Mouse (Mus musculus): ENCODE measurements around the gene Tnni3k.

Gene Tnni3k

DNA sequence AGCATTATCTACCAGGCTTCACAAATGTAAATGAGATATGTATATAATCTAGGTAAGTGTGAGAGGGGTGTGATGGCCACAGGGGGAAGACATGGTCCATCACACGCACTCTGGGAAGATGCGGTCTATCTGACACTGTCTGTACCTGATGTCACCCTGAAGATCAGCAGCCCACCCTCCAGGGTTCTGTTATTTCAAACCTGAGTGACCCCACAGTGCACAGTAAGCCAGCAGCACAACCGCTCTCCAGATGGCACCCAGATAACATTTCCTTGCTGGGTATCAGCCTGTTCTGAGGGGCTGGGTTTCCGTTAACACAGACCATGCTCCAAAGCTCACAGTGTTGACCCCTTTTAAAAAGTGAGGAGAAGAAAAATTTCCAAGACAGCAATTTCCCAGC is 288.9 kb downstream of the Tnni3k start:
- no peak for DNase-seq (ENCODE audit: low read depth in 2 of 2, low spot score in 2 of 2)

DNA sequence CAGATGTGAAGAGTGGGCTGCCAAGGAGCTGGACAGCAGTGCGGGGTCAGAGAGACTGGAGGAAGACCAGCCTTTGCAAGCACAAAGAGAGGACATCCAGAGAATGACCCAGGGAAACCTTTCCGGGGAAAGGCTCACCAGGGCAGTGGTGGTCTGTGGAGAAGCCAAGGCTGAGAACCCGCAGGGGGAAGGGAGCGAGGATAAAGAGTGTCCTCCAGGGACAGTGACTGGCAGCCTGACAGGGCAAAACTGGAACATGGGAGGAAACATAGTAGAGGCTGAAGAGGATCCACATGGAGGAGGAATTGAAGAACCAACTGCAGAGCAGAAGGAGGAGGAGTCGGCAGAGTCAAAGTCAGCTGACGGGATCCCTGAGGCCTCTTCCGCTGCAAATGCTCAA is 291.1 kb downstream of the Tnni3k start:
- no peak for DNase-seq (ENCODE audit: low read depth in 2 of 2, low spot score in 2 of 2)

DNA sequence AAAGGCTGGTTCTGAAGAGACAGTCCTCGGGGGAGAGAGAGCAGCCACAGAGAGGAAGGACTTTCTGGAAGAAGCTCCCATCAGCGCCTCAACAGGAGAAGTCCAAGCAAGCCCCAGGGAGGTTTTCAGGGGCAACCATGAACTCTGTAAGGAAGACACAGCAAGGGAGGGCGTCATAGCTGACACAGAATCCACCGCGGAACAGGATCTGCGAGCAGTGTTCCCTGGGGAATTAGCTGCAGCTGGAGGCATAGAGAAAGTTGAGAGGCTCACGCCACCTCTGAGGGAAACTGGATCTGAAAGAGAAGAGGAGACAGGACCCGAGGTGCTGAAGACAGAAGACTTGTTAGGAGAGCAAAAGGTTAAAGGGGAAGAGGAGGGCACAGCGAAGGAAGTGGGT is 291.8 kb downstream of the Tnni3k start:
- DNase-seq (ENCODE audit: low read depth in 2 of 2, low spot score in 2 of 2): no peak

DNA sequence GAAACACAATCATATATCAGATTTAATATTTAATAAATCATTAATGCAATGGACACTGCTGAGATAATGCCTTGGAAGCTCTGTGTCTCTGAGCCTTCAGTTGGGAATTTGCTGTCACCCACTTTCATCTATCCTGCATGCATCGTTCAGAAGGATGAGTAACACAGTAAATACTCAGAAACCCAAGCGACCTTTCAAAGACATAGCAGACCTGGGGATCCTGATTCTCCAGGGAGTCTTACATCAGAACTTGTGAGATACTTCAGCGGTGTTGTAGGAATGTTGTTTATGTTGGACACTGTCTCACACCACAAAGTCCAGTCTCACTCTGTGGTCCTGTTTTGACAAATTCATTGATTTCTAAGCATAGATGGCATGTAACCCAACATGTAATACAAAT is 294.1 kb downstream of the Tnni3k start:
- no peak for DNase-seq (ENCODE audit: low read depth in 2 of 2, low spot score in 2 of 2)

DNA sequence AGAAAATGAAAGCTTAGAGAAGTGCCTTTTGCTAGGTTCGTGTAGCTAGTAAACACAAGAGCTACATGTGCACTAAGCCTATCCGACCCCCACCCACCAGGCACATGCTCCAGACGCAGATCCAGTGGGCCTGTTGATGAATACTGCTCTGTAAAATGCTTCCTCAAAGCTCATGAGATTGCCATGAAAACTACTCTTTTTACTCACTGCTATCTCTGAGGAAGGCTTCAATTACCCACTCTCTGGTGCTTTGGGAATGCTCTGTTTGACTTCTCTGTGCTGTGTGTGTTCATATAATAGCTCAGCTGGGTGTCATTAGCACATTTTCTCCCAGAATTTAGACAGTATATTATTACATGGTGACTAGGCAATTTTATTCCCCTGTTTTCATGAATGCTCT is 297.1 kb downstream of the Tnni3k start:
- no peak for DNase-seq (ENCODE audit: low read depth in 2 of 2, low spot score in 2 of 2)

DNA sequence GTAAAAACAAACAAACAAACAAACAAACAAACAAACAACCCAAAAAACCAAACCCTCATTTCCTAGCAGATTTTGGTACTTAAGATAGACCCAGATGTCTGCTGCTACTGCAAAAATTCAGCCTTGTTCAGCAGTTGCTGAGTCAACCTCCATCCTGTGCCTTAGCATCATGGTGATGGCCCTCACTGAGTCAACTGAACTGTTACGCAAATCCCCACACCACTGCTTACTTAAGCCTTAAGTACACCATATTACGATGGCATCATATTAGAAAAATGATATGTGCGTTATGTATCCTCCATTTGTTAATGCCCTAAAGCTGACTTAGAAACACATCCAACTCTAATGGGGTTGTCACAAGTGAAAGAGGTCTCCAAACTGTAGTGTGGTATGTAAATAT is 300.0 kb downstream of the Tnni3k start:
- no peak for DNase-seq (ENCODE audit: low read depth in 2 of 2, low spot score in 2 of 2)

DNA sequence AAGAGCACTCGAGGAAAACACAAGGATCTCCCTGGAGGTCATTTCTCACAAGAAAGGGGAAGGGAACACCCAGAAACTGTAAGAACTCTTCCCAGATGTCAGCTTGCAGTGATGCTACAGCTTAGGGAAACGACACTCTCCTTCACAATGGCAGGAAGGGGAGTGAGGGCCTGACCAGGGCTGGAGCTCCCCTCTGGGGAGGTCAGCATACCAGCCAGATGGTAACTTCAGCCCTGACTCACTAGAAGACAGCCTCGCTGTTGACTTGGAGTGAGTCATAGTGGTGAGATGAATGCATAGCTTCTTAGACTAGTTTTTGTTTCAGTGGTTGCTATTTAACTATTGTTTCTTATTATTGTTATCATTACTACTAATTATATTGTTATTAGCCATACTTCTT is 300.7 kb downstream of the Tnni3k start:
- no peak for DNase-seq (ENCODE audit: low read depth in 2 of 2, low spot score in 2 of 2)

DNA sequence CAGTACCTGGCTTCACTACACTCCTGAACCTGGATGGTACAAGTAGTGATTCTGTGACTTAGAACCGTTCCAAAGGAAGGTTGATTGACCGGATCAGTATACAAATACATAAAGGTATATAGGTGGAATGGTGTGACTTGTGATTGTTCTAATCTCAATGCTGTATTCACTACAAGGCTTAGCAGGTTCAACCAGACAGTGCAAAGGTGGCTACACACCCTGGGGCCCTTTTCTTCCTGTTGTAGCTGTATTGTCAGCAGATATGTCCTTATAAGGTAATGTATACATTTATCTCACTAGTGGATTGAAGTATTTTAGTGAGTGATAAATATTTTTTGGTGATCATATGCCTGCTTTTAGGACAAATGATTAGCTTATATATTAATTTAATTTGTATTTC is 310.9 kb downstream of the Tnni3k start:
- DNase-seq (ENCODE audit: low read depth in 2 of 2, low spot score in 2 of 2): no peak

DNA sequence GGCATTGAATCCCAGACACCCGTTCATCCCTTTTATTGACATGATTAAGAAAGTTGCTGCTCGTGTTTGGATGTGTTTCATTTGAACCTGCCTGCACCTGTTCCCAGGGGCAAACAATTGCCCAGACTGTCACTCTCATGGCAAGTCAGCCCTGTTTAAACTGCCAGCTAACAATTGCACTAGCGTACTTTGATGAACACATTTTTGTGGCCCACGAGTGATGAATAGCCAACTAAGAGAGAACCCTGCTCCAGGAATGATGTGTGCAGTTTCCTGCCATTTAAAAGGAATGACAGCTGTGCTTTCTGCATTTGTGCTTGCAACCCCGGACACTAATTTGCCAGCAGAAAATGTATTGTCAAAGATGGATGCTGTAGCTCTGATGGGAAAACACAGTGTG is 312.3 kb downstream of the Tnni3k start:
- no peak for DNase-seq (ENCODE audit: low read depth in 2 of 2, low spot score in 2 of 2)

DNA sequence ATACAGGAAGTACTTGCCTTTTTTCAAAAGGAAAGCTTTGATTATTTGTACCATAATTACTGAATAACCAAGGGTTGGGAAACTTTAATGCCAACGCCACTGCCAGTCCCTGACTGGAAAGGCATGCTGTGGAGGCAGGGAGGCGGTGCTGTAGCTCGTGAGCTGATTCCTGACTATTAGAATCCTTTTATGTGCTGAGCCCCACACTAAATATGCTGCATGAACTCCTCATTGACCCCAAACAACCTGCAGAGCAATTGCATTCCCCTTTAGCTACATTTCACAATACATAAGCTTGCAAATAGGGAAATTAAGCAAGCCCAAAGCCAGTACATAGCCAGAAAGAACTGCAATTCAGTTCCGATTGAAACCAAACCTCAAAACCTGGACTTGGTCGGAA is 313.7 kb downstream of the Tnni3k start:
- no peak for DNase-seq (ENCODE audit: low read depth in 2 of 2, low spot score in 2 of 2)
